Mouse (Mus musculus) G1E (cell line): ENCODE measurements at regions not wholly inside any gene's neighbourhood (a gene's known extent, or its start where the extent isn't known, plus 50 kb on each side); places are given as distances from the start of the nearest gene placed in this dataset.

Experiments
- CTCF ChIP-seq: IDR thresholded peaks from 2 replicates; pipeline ENCODE4 v1.5.1; 2012; ENCODE audit warnings: low read depth, low read length, inconsistent platforms, mixed read lengths
- GATA2 ChIP-seq: IDR thresholded peaks from 2 replicates; pipeline ENCODE4 v1.6.1; 2012; ENCODE audit warnings: low read depth, low read length, inconsistent platforms, borderline replicate concordance

GRCm38 (mm10) chrX:12950928-12951660 is 120.2 kb upstream of the Usp9x start:
- TF ChIP-seq GATA2 (no peak), CTCF (no peak)
